Mouse (Mus musculus) telencephalon, adult 2 months (tissue): ENCODE results near the gene Gm19345.

Experiments used
- DNase-seq: peaks from one replicate; pipeline ENCODE4 v3.0.0-alpha.2; 2011; ENCODE audit warnings: low read depth, low spot score

The Gm19345 gene

DNA sequence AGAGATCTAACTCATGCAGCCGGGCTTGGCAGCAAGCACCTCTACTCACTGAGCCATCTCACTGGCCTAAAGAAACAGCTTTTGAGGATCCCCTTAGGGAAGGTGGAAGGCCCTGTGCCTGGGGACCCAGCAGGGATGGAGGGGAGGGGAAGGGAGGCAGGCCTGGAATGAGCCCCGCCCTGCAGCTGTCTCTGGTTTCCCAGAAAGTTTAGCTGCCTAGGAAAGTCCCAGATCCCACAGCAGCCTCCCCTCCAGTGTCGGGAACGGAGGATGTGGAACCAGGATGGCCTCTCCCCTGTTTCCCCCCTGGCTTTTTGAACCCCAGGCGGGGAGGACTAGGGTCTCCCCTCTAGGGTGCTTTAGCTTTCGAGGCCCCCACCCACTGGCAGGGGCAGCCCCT lies 25.0 kb upstream of the Gm19345 start:
- DNase-seq = no peak

- no peak for DNase-seq
Measured at GRCm38 (mm10) chr7:19829694-19830093, 22.1 kb upstream of the Gm19345 start.

DNA sequence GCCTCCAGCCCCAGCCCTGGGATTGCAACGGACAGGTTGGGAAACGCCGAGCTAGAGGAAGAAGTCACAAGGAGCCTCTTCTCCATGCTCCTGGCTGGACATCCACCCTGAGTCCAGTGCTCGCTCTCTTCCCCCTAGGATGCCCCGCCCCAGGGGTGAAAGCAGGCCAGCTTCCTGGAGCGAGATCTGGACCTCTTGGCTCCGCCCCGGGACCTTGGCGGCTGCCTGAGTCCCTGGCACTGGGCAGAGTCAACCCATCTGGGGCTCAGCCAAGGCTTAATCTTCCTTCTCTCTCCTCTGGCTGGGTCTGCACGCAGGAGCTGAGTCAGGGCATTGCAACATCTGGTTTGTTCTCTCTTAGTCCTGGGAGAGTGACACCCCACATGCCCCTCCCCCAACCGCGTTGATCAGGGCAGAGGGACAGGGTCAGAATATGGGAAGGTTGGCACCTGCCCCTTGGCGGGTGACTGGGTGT lies 21.1 kb upstream of the Gm19345 start:
- no peak for DNase-seq

DNA sequence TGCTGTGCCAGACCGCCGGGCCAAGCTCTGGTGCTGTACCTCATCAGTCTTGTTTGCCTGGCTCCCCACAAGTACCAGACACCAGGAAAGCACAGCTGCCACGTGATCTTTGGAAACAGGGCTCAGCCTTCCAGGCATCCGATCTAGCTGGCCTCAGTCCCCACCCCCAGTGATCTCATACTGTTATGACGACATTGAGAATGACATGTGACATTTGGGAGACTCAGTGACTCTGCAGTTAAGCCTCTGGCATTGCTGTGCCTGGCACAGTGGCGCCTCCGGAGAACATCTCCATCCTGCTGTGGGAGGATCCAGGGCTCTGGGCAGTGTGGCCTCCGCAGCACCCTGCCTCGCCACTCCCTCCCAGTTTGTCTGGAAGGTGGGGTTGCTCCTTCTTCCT lies 20.0 kb upstream of the Gm19345 start:
- no peak for DNase-seq

DNA sequence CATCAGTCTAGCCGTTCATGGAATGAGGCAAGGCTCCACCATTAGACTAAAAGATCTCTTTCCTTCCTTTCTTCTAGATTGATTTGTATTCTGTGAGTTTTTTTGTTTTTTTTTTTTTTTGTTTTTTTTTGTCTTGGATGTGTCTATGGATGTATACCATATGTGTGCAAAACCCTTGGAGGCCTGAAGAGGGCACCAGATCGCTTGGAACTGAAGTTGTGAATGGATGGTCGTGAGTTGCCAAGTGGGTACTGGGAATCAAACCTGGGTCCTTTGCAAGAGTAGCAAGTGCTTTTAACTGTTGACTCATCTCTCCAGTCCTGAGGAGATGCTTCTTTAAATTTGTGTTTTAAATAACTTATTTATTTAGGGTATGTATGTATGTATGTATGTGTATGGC lies 17.7 kb upstream of the Gm19345 start:
- no peak for DNase-seq

GRCm38 (mm10) chr7:19836843-19837242 lies 15.0 kb upstream of the Gm19345 start:
- DNase-seq = no peak

DNA sequence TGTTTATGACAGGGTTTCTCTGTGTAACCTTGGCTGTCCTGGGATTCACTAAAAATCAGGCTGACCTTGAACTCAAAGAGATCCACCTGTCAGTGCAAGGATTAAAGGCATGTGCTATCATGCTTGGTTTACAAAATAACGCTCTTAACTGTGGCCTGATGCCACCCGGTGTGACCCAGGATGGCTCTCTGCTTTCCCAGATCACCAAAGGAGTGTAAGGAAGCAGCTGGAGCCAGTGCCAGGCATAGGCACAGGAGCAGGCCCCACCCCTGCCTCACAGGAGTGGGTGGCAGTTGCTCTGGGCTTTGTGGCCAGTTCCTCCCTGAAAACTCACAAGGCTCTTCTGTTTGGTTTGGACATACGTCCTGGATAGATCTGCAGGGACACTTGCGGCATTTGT lies 11.4 kb upstream of the Gm19345 start:
- DNase-seq = no peak

DNA sequence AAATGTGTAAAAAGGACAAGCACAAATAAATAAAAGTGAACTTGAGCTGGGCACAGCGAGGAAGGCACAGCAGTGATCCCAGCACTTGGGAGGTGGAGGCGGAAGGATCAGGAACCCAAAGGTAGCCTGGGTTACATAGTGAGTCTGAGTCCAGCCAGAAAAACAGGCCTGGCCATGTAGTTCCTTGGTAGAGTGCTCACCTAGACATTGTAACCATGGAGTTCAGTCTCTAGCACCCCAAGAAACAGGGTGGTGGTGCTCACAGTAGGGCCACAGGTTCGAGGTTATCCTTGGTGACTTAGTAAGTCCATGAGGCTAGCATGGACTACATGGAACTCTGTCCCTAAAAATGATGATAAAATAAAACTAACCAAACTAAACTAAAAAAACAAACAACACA lies 10.9 kb upstream of the Gm19345 start:
- no peak for DNase-seq

DNA sequence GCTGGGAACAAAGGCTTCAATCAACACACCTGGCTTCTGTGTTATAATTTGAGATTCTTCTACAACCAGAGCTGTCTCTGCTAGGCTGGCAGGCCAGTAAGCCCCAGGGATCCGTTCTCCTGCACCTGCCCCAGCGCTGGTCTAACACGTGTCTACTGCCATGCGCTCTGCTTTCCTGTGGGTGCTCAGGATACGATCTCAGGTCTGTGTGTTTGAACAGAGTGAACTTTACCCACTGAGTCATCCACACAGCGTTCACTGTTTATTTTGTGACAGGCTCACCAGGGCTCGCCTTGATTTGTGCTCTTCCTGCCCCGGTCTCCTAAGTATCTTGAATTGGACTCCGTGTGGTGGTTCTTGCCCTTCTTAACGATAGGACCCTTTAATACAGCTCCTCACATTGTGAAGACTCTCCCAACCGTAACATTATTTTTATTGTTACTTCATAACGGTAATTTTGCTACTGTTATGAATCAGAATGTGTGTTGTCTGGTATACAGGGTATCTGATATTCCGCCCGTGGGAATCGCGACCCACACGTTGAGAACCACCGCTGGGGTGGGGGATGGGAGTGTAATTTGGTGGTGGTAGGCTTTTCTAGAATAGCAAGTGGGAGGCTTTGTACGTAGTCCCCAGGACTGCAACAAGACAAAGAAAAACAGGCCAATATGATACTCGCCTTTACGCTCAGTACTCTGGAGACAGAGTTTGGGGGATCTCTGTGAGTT lies 10.0 kb upstream of the Gm19345 start:
- DNase-seq = no peak

DNA sequence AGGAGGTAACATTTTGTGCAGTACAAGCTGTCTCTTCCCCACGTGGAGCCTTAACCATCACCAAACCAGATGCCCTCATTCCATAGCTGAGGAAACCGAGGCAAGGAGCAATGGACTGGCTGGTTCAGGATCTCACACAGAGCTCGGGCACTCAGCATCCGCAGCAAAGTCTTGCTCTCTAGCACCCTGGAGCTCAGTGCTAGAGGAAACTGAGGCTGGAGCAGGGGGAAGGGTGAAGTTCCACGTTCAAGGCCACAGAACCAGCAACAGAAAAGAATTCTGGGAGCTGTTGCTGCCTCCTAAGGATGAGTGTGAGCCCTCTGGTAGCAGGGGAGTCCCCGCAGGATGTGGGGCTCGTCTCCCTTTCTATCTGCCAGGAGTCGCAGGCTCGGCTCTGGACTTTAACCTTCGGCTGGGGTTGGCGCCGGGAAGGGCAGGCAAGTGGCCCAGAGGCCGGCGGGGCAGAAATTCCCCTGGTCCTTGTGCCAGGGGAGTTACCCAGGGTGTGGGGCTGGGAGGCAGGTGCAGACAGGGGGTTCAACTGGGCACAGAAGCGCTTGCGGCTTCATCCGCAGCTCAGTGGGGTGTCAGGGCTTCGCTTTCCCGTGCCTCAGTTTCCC lies 8.8 kb upstream of the Gm19345 start:
- no peak for DNase-seq

DNA sequence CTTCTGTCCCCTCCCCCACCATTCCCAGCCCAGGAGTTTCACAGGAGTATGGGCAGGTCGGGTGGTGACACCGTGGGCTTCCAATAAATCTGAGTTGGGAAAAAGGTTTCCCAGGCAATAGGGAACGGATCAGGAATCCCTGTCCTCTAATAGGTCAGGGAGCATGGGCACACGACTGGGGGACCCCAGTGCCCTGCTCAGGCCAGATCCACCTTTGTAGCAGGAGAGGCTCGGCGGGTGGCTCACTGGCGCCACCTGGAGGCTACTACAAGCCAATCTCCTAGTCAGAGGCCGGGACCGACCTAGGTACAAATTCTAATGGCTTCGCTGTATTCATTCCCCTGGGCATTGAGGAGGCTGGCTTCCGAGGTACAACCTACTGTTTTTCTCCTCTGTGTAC lies 8.2 kb upstream of the Gm19345 start:
- no peak for DNase-seq

DNA sequence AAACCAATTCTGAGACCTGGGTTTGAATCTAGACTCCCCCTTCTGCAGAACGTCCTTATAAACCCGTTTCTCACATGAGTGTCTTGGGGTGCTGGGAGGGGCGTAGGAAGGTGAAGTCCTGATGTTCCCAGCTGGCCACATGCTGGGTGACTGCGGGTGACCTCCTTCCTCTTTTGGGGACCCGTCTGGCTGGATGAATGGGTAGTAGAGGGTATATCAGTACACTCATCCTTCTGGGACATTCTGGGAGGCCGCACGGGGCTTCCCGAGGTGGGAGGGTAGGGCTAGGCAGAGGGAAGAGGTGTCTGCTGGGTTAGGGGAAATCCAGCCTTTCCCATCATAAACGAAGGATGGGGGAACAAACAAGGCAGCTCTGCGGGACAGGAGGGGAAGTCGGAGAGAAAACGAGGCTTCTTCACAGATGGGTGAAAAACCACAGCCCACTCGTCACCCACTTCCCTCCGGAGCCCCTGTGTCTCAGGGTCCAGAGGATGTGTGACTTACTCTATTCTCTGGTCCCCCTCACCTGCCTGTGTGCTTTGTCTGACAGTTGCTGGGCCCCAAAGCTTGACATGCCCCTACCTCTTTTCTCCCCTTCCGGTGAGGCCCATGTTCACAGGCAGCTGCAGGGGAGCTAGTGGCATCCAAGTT lies 7.2 kb upstream of the Gm19345 start:
- no peak for DNase-seq

DNA sequence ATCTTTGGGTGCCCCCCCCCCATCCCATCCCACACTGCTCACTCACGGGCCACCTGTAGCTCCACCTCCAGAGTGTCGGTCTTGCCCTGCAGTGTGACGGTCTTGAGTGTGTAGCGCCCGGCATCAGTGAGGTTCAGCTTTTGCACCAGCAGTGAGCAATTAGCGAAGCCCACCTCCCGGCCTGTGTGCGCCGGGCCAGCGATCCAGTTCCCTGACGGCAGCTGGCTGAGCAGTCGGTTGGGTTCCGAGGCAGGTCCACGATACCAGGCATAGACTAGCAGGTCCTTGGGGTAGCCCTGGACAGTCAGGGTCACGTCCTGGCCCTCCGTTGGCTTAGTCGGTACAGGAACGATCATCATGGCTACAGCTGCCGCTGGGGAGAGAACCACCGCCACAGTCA lies 1.7 kb downstream of the Gm19345 start:
- no peak for DNase-seq

DNA sequence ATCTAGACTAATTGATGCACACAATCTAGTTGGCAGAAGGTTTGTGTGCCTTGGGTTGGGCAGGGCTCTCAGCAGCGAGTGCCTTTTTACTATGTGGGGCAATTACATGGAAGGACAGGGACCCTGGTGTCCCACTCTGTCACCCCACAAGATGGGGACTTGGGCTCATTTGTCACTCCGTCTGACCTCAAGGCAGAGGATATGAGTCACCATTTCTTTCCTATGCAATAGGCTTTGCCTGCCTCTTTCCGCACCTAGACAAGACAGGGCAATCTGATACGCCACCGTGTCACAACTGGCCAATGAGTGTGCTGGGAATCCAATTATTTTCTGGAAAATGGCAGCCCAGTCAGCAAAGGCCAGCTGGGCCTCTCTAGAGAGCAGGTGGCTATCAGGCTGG lies 3.9 kb downstream of the Gm19345 start:
- DNase-seq = no peak

DNA sequence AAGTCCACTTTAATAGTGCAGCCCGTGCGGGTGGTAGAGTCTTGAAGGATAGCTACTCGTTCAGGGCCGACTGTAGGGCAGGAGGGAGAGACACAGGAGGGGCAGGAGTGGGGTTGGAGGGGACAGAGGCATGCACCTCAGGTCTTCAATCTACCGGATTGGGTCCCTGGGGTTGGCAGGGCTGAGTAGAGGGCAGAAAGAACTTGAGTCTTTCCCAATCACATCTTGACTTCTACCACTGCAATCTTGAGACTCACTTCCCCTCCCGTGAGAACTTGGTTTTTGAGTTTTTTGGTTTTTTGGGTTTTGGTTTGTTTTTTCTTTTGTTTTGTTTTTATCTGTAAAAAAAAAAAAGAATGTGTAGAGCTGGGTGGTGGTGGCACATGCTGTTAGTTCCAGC lies 4.5 kb downstream of the Gm19345 start:
- no peak for DNase-seq

DNA sequence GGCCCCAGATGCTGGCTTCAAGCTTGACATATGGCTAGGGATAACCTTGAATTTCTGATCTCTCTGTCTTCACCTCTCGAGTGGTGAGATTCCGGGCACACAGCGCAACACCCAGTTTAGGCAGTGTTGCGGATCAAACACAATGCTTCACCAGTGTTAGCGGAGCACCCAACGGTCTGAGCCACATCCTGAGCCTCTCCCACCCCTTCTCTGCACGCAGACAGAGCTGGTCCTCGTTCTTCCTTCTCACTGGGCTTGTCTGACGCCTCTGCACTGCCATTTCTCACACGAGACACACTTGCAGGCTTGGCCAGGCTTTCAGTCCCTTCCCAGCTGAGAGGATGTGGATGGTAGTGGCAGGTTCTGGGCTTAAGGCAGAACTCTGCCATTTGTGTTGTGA lies 7.9 kb downstream of the Gm19345 start:
- DNase-seq = no peak

DNA sequence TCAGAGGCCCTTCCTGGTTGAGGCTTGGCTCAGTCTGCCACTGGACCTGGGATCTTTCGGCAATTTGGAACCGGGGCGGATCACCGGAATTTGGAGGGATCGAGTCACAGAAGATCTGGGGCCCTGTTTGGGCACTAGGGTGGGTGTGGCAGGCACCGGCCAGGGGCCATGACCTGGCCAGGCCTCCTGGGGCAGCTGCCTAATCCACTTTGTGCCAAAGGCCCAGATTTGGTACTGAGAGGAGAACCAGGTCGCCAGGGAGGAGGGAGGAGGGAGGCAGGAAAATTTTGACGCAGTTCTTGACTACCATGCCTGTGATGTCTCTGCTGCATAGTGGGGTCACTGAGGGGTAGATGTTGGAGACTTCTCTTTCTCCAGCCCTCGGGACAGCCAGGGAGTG lies 9.4 kb downstream of the Gm19345 start, which contains the start of gene Ceacam16:
Ceacam16 (minus strand) TSS at position 101 of the 400 bp plus-strand sequence.
- DNase-seq = no peak

- no peak for DNase-seq
Measured at GRCm38 (mm10) chr7:19864241-19864640, 12.4 kb downstream of the Gm19345 start.

- DNase-seq = no peak
Measured at GRCm38 (mm10) chr7:19865246-19866036, 13.6 kb downstream of the Gm19345 start.

GRCm38 (mm10) chr7:19866490-19866889 lies 14.7 kb downstream of the Gm19345 start:
- DNase-seq = no peak

- DNase-seq = no peak
Measured at GRCm38 (mm10) chr7:19867751-19868399, 16.1 kb downstream of the Gm19345 start.
